Mouse (Mus musculus) inflammation-experienced regulatory T-cells, adult 6 months (primary cell): ENCODE results near the gene Parl. TPM values are rescaled to one million over a fixed set of nuclear protein-coding genes. Genes with fewer than 3 reads are reported as not detected.

Experiments
- ATAC-seq: one replicate; pipeline ENCODE4 v1.8.0; 2017
- polyA plus RNA-seq, 3 experiments: library from polyadenylated mRNA; unstranded; fragments of 100-300 nt; shearing (Covaris generic); gene quantifications; one replicate each; pipeline ENCODE4 v1.2.1; 2017

Gene Parl
- polyA plus RNA-seq, 3 experiments from 2014 or later = 77.6 to 82.2 (median 82.2) TPM

GRCm38 (mm10) chr16:20234406-20234805 is 67.8 kb downstream of the Parl start:
- no peak for ATAC-seq

Other genes starting within 250 kb of the Parl start
- gene Klhl24, start 204.8 kb downstream of the Parl start, polyA plus RNA-seq = 10 to 100 TPM; 26.4 to 33.1 (median 32.5) TPM
- 10 to 100 TPM in 1 of 3 experiments, 1 to 10 TPM in 2; 6.1 to 11.9 (median 9.4) TPM for gene Yeats2, start 161.3 kb downstream of the Parl start, polyA plus RNA-seq
- under 1 TPM in 2 of 3 experiments, not detected in 1; 0.18 to 0.23 TPM for gene Map6d1, start 61.0 kb downstream of the Parl start, polyA plus RNA-seq
- gene Cyp2ab1, start 23.0 kb upstream of the Parl start, polyA plus RNA-seq = not detected
- gene Abcc5, start 124.0 kb upstream of the Parl start, polyA plus RNA-seq = 10 to 100 TPM; 20.5 to 39.1 (median 35.7) TPM
- gene Eif2b5, start 196.4 kb upstream of the Parl start, polyA plus RNA-seq = 10 to 100 TPM; 13.1 to 19.0 (median 14.8) TPM
- gene Dvl3, start 214.6 kb upstream of the Parl start, polyA plus RNA-seq = 10 to 100 TPM; 10.9 to 19.2 (median 12.4) TPM
- gene Ap2m1, start 233.1 kb upstream of the Parl start, polyA plus RNA-seq = 100 to 1,000 TPM; 494 to 560 (median 499) TPM
- 10 to 100 TPM; 49.8 to 94.5 (median 71.5) TPM for gene Abcf3, start 246.2 kb upstream of the Parl start, polyA plus RNA-seq